Mouse (Mus musculus) erythroblast, embryonic 14.5 days (primary cell): ENCODE measurements at regions not wholly inside any gene's neighbourhood (a gene's known extent, or its start where the extent isn't known, plus 50 kb on each side); places are given as distances from the start of the nearest gene placed in this dataset.

ENCODE experiments used
- H3K27me3 ChIP-seq: 2 replicates; pipeline ENCODE4 v1.6.1; 2012; ENCODE audit warnings: inconsistent platforms; ENCODE audit not compliant: control insufficient read depth
- H3K36me3 ChIP-seq: 2 replicates; pipeline ENCODE4 v1.6.1; 2012; ENCODE audit warnings: mild to moderate bottlenecking, inconsistent platforms; ENCODE audit not compliant: control insufficient read depth
- H3K4me1 ChIP-seq: 2 replicates; pipeline ENCODE4 v1.6.1; 2012; ENCODE audit warnings: inconsistent platforms; ENCODE audit not compliant: control insufficient read depth
- H3K4me3 ChIP-seq: replicated peaks from 2 replicates; pipeline ENCODE3; 2012; ENCODE audit warnings: moderate library complexity, mild to moderate bottlenecking, inconsistent platforms
- H3K9me3 ChIP-seq: 2 replicates; pipeline ENCODE4 v1.6.1; 2012; ENCODE audit warnings: low read length, inconsistent platforms, mixed read lengths; ENCODE audit not compliant: control insufficient read depth
- GATA1 ChIP-seq: IDR thresholded peaks from 2 replicates; pipeline ENCODE4 v1.6.1; 2012; ENCODE audit warnings: low read length, inconsistent platforms, mixed read lengths
- TAL1 ChIP-seq: IDR thresholded peaks from 3 replicates; pipeline ENCODE4 v1.6.1; 2012; ENCODE audit warnings: low read length, inconsistent platforms, mixed read lengths

- Histone ChIP-seq H3K4me1 (peaks cover 2% of the 10 kb centered on the region; the same call in 1 of the 2 replicates), H3K27me3 (no peaks in the 10 kb centered on the region), H3K36me3 (no peaks in the 10 kb centered on the region), H3K9me3 (no peaks in the 10 kb centered on the region), H3K4me3 (no peak overlapping the region)
- TF ChIP-seq TAL1 (no peak), GATA1 (no peak)
Measured at GRCm38 (mm10) chr16:25178055-25178454, 108.6 kb upstream of the Tprg start.

GRCm38 (mm10) chr16:25181939-25182338, 104.7 kb upstream of the Tprg start:
- Histone ChIP-seq H3K27me3 (no peaks in the 10 kb centered on the region), H3K4me3 (no peak overlapping the region), H3K4me1 (peaks cover 2% of the 10 kb centered on the region; the same call in 1 of the 2 replicates), H3K9me3 (no peaks in the 10 kb centered on the region), H3K36me3 (no peaks in the 10 kb centered on the region)
- TF ChIP-seq GATA1 (no peak), TAL1 (no peak)

- no peaks in the 10 kb centered on the region for H3K9me3 ChIP-seq
- peaks cover 40% of the 10 kb centered on the region for H3K4me1 ChIP-seq
- no peaks in the 10 kb centered on the region for H3K27me3 ChIP-seq
- TF ChIP-seq GATA1 (no peak), TAL1 (no peak)
- H3K4me3 ChIP-seq = no peak overlapping the region
- no peaks in the 10 kb centered on the region for H3K36me3 ChIP-seq
Measured at GRCm38 (mm10) chr16:25197079-25197478, 89.5 kb upstream of the Tprg start.

GRCm38 (mm10) chr16:25198844-25199243, 87.8 kb upstream of the Tprg start:
- Histone ChIP-seq H3K4me3 (no peak overlapping the region), H3K36me3 (no peaks in the 10 kb centered on the region), H3K9me3 (no peaks in the 10 kb centered on the region), H3K4me1 (peaks cover 44% of the 10 kb centered on the region), H3K27me3 (no peaks in the 10 kb centered on the region)
- TF ChIP-seq GATA1 (no peak), TAL1 (no peak)

- Histone ChIP-seq H3K36me3 (no peaks in the 10 kb centered on the region), H3K4me3 (peak overlapping the region; percentile 37), H3K27me3 (no peaks in the 10 kb centered on the region), H3K4me1 (peaks cover 44% of the 10 kb centered on the region), H3K9me3 (no peaks in the 10 kb centered on the region)
- TF ChIP-seq GATA1 (no peak), TAL1 (no peak)
Measured at GRCm38 (mm10) chr16:25199984-25200383, 86.6 kb upstream of the Tprg start.

GRCm38 (mm10) chr16:25201094-25201770, 85.4 kb upstream of the Tprg start:
- Histone ChIP-seq H3K27me3 (no peaks in the 10 kb centered on the region), H3K4me3 (peak overlapping the region; percentile 26), H3K9me3 (no peaks in the 10 kb centered on the region), H3K4me1 (peaks cover 44% of the 10 kb centered on the region), H3K36me3 (no peaks in the 10 kb centered on the region)
- TF ChIP-seq TAL1 = peak; percentile 65
- TF ChIP-seq GATA1 = peak; percentile 76

GRCm38 (mm10) chr16:25213250-25213649, 73.4 kb upstream of the Tprg start:
- H3K36me3 ChIP-seq = no peaks in the 10 kb centered on the region
- no peaks in the 10 kb centered on the region for H3K4me1 ChIP-seq
- TF ChIP-seq TAL1 = no peak
- no peak for TF ChIP-seq GATA1
- no peaks in the 10 kb centered on the region for H3K27me3 ChIP-seq
- H3K9me3 ChIP-seq = no peaks in the 10 kb centered on the region
- H3K4me3 ChIP-seq = no peak overlapping the region

GRCm38 (mm10) chr16:25220552-25220951, 66.1 kb upstream of the Tprg start:
- Histone ChIP-seq H3K9me3 (peaks cover 2% of the 10 kb centered on the region; the same call in 1 of the 2 replicates), H3K4me1 (no peaks in the 10 kb centered on the region), H3K27me3 (no peaks in the 10 kb centered on the region), H3K36me3 (no peaks in the 10 kb centered on the region), H3K4me3 (no peak overlapping the region)
- TF ChIP-seq GATA1 (no peak), TAL1 (no peak)

- Histone ChIP-seq H3K4me1 (no peaks in the 10 kb centered on the region), H3K9me3 (peaks cover 2% of the 10 kb centered on the region; the same call in 1 of the 2 replicates), H3K4me3 (no peak overlapping the region), H3K36me3 (no peaks in the 10 kb centered on the region), H3K27me3 (no peaks in the 10 kb centered on the region)
- TF ChIP-seq TAL1 (no peak), GATA1 (no peak)
Measured at GRCm38 (mm10) chr16:25224801-25225200, 61.8 kb upstream of the Tprg start.
